In genomic region chr1:119083468-119083921, GRCm38 (mm10) we compare ENCODE assay signal across 9 mouse cellular contexts. TPM values are rescaled to one million over a fixed set of nuclear protein-coding genes. Genes with fewer than 3 reads are reported as not detected.
DNase-seq lines count a peak whose midpoint lies in the region; ATAC-seq and TF ChIP-seq lines count a peak whose summit lies in the region.
"Had no signal": no experiment of that assay in that cellular context is flagged by ENCODE, and none has a peak within 500 bp of the region (broad histone marks: within the 10 kb centered on the region; RNA-seq: fewer than 3 reads in every experiment).

No protein-coding gene starts in this region.

- no peaks in the 10 kb centered on the region for H3K36me3 ChIP-seq in embryonic facial prominence, embryonic 10.5 days (replicated peaks)

- peaks cover under 1% of the 10 kb centered on the region; the same call in 1 of the 2 replicates for H3K27me3 ChIP-seq in embryonic facial prominence, embryonic 10.5 days (replicated peaks; ENCODE audit: low read depth, poor library complexity, severe bottlenecking)

- no peak for ATAC-seq in erythroblast, adult 5-6 weeks (replicated peaks; ENCODE audit: low FRiP score, poor library complexity, severe bottlenecking)

- no peaks in the 10 kb centered on the region for H3K9me3 ChIP-seq in embryonic facial prominence, embryonic 10.5 days

- WGBS in embryonic facial prominence, embryonic 10.5 days = 22% methylated on average over 10 of the region's 10 CpGs
- WGBS in lung, adult 2 months = 20% methylated on average over 10 of the region's 10 CpGs

- DNase-seq in urinary bladder, postnatal 14 days (ENCODE audit: low spot score) = peak; percentile 37
- no peak for DNase-seq in urinary bladder, adult 2 months (ENCODE audit: low spot score)
- peak; percentile 72 for DNase-seq in embryonic facial prominence, embryonic 10.5 days (ENCODE audit: low spot score)
- DNase-seq in heart, postnatal 10 days = peak; percentile 62 to 82
- peak; percentile 52 to 76 for DNase-seq in layer of hippocampus, adult 2 months (ENCODE audit: low spot score in 2 of 2)
- no peak for DNase-seq in lung, adult 2 months
- DNase-seq in right cerebral cortex, adult 18-20 months = peak; percentile 24

- TF ChIP-seq POLR2A in lung, adult 2 months (IDR thresholded peaks at IDR 0.05; ENCODE audit: borderline replicate concordance, extremely low read depth, low read depth, low read length) = no peak

- H3K27ac ChIP-seq in embryonic facial prominence, embryonic 10.5 days (replicated peaks) = peak overlapping the region; percentile 69
- no peak overlapping the region for H3K27ac ChIP-seq in layer of hippocampus, adult 2 months

- TF ChIP-seq CTCF in layer of hippocampus, adult 2 months (conservative IDR thresholded peaks at IDR 0.05) = peak; percentile 84
- TF ChIP-seq CTCF in lung, adult 2 months (IDR thresholded peaks at IDR 0.05; ENCODE audit: insufficient read depth, low read length) = peak; percentile 35

- intact Hi-C loops in heart, postnatal 10 days (cut with DNase I) = loop anchor here (1.0 to 10.0 kb wide), 3 partner anchors 236 to 769 kb away; partner anchors contain the start of gene Tsn

- H3K4me1 ChIP-seq in embryonic facial prominence, embryonic 10.5 days = peaks cover 4% of the 10 kb centered on the region; the same call in 1 of the 2 replicates
- no peaks in the 10 kb centered on the region for H3K4me1 ChIP-seq in lung, adult 2 months (ENCODE audit: control insufficient read depth, insufficient read depth, low read length)

- no peak overlapping the region for H3K4me3 ChIP-seq in embryonic facial prominence, embryonic 10.5 days
- H3K4me3 ChIP-seq in layer of hippocampus, adult 2 months = no peak overlapping the region
- H3K4me3 ChIP-seq in lung, adult 2 months (replicated peaks; ENCODE audit: extremely low read depth, low read depth, low read length) = no peak overlapping the region
- H3K4me3 ChIP-seq: erythroblast, embryonic 14.5 days had no signal

RNA-seq across cellular contexts. Expression of gene Gli2, which starts 30.1 kb away (rescaled TPM):
- 4.6 and 10.9 TPM in 2 replicates for polyA plus RNA-seq in urinary bladder, adult 2 months (2012; rRNA removed)
- polyA plus RNA-seq in embryonic facial prominence, embryonic 10.5 days (2016; fragmentation: Nextera tagmentation; extraction: Ambion mirVana) = 14.1 and 15.0 TPM in 2 replicates
- total RNA-seq in heart, postnatal 10 days (2021) = 1 to 10 TPM; 3.8 to 4.2 TPM
- total RNA-seq in layer of hippocampus, adult 2 months (2021) = 1 to 10 TPM; 4.6 to 4.8 TPM
- 4.1 and 4.4 TPM in 2 replicates for polyA plus RNA-seq in lung, adult 2 months (2012; rRNA removed)
- not detected in 2 replicates for total RNA-seq in erythroblast, adult 5-6 weeks (2015; ENCODE audit: low replicate concordance)
- total RNA-seq in erythroblast, adult 5-6 weeks (2017; ENCODE audit: low replicate concordance) = not detected in 2 replicates
- polyA plus RNA-seq: erythroblast, embryonic 14.5 days had no signal

Comparison
In these comparisons a context has a peak if more than half of its experiments do, and no peak if none do; other contexts are left out.
1. DNase-seq: peak in urinary bladder, postnatal 14 days (single experiment), embryonic facial prominence, embryonic 10.5 days (single experiment), heart, postnatal 10 days (2 of 2), layer of hippocampus, adult 2 months (2 of 2) and right cerebral cortex, adult 18-20 months (single experiment); none in urinary bladder, adult 2 months (single experiment) and lung, adult 2 months (single experiment).
2. RNA of gene Gli2, which starts 30.1 kb away (total RNA-seq): 4.6 to 4.8 TPM in layer of hippocampus, adult 2 months and 3.8 to 4.2 TPM in heart, postnatal 10 days; not detected in erythroblast, adult 5-6 weeks; every median in the first group is over 4 times any median in the second.